Mouse (Mus musculus) bone marrow, adult 2 months (tissue): ENCODE results near the gene Inpp4b. TPM values are rescaled to one million over a fixed set of nuclear protein-coding genes. Genes with fewer than 3 reads are reported as not detected.

ENCODE experiments used
- H3K27ac ChIP-seq: fragments of 200-500 bp; 2 replicates; pipeline ENCODE4 v1.5.1; 2012; ENCODE audit warnings: low read depth, mild to moderate bottlenecking, control low read depth, inconsistent platforms, low read length; ENCODE audit not compliant: control insufficient read depth, poor library complexity, insufficient read depth
- H3K4me1 ChIP-seq: fragments of 200-500 bp; 2 replicates; pipeline ENCODE4 v1.6.1; 2011; ENCODE audit warnings: low read length; ENCODE audit not compliant: control insufficient read depth, insufficient read depth
- H3K4me3 ChIP-seq: fragments of 200-500 bp; replicated peaks from 2 replicates; pipeline ENCODE3; 2011; ENCODE audit warnings: mild to moderate bottlenecking, low read depth, low read length, control low read depth; ENCODE audit not compliant: control insufficient read depth
- CTCF ChIP-seq: fragments of 200-500 bp; IDR thresholded peaks from 2 replicates; pipeline ENCODE4 v1.5.1; 2011; ENCODE audit warnings: low read length, control low read depth; ENCODE audit not compliant: control insufficient read depth, insufficient read depth
- POLR2A ChIP-seq: fragments of 200-500 bp; IDR thresholded peaks from 2 replicates; pipeline ENCODE4 v1.6.1; 2011; ENCODE audit warnings: low read depth, mild to moderate bottlenecking, control low read depth, low read length, borderline replicate concordance; ENCODE audit not compliant: control insufficient read depth
- WGBS: fragments of 180-500 bp; shearing (Covaris S2); methylation state at CpG from one replicate; pipeline ENCODE4 v1.1.7; 2018; 5-methylcytosine and 5-hydroxymethylcytosine counted together
- polyA plus RNA-seq: library from polyadenylated mRNA; stranded (reverse); fragments of >200 nt; gene quantifications from 2 replicates; pipeline ENCODE4 v1.2.4, GENCODE M21; 2011; ENCODE audit warnings: low replicate concordance; ENCODE audit not compliant: missing spikeins, insufficient read depth, insufficient read length

Gene Inpp4b
- polyA plus RNA-seq, 1 experiment: 4.8 TPM

DNA sequence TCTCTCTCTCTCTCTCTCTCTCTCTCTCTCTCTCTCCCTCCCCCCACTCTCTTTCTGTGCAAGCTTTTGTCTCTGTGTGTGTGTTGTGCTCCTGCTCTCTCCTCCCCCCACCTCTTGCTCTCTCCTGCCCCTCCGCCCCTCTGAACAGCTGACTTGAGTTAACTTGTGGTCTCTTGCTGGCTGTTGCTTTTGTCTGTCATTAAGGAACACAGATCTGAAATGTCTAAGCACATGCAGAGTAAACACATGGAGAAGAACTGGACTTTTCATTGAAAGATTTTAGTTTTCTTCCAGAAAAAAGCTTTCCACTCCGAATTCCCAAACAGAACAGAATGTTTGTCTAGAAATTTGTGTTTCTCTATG lies 425.9 kb downstream of the Inpp4b start:
- no peak overlapping the region for H3K4me3 ChIP-seq

GRCm38 (mm10) chr8:81768731-81769445 lies 426.5 kb downstream of the Inpp4b start:
- whole genome bisulfite sequencing: 27% methylated on average over 2 of the region's 2 CpGs
- no peak for TF ChIP-seq POLR2A
- no peak for TF ChIP-seq CTCF
- no peaks in the 10 kb centered on the region for H3K4me1 ChIP-seq
- H3K27ac ChIP-seq: no peak overlapping the region
- no peak overlapping the region for H3K4me3 ChIP-seq

More for the DNA sequence above, 425.9 kb downstream of the Inpp4b start:
- Histone ChIP-seq H3K27ac (no peak overlapping the region), H3K4me1 (no peaks in the 10 kb centered on the region)
- no peak for TF ChIP-seq CTCF
- no peak for TF ChIP-seq POLR2A
- WGBS: 45% methylated on average over 2 of the region's 2 CpGs

DNA sequence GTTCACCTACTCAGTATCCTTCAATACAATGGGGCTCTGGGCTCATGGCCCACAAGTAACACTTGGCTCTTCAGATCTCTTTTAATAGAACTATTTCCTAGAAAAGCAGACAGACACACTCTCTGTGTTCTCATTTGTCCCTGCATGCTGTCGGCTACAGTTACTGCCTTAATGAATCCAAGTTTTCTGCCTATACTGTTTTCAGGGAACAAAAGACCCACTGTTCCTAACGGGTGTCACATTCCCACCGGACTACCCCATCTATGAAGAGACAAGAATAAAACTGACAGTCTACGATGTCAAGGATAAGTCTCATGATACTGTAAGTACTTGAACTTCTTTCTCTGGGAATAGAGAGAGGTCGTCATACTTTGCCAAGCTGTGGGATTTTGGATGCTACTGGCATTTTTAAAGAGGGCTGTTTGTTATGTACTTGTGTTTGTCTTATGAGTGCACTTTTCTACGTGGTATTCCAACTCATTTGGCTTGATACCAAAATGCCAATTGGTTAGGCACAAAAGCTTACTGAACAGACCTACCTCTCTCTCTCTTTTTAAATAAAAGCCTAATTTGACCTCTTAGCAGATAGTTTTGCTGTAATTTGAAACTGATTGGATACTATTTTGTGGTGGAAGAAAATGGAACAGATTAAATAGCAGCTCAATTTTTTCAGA lies 428.4 kb downstream of the Inpp4b start:
- TF ChIP-seq POLR2A: no peak
- no peak for TF ChIP-seq CTCF
- Histone ChIP-seq H3K4me3 (no peak overlapping the region), H3K27ac (no peak overlapping the region), H3K4me1 (no peaks in the 10 kb centered on the region)
- 79% methylated on average over 6 of the region's 6 CpGs for WGBS

DNA sequence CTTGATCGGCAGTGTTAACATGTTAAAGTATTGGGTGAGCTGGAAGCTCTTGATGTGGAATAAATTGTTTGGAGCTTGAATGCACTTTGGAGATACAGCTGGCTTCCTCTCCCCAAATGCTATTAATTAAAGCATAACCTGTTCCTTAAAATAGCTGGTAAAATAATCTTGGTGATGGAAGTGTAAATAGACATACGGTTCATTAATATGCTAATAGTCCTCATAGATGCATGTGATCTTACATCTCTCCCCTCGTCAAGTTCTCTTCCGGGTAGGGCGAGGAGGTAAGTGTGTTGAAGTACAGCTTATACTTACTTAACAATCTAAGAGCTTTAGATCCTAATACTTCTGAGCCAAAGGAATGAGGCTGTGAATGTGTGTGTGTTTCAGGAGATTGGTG lies 430.5 kb downstream of the Inpp4b start:
- no peak for TF ChIP-seq POLR2A
- no peak for TF ChIP-seq CTCF
- Histone ChIP-seq H3K4me3 (no peak overlapping the region), H3K4me1 (no peaks in the 10 kb centered on the region; the same call in 1 of the 2 replicates), H3K27ac (no peak overlapping the region)
- WGBS: 79% methylated on average over 5 of the region's 5 CpGs

GRCm38 (mm10) chr8:81773305-81773965 lies 431.1 kb downstream of the Inpp4b start:
- TF ChIP-seq CTCF (no peak), POLR2A (no peak)
- no peak overlapping the region for H3K27ac ChIP-seq
- no peaks in the 10 kb centered on the region; the same call in 1 of the 2 replicates for H3K4me1 ChIP-seq
- no peak overlapping the region for H3K4me3 ChIP-seq
- WGBS: 31% methylated on average over 9 of the region's 9 CpGs

GRCm38 (mm10) chr8:81774010-81774409 lies 431.7 kb downstream of the Inpp4b start:
- Histone ChIP-seq H3K27ac (no peak overlapping the region), H3K4me3 (no peak overlapping the region), H3K4me1 (no peaks in the 10 kb centered on the region; the same call in 1 of the 2 replicates)
- WGBS: 11% methylated on average over 4 of the region's 4 CpGs
- TF ChIP-seq POLR2A: no peak
- no peak for TF ChIP-seq CTCF

DNA sequence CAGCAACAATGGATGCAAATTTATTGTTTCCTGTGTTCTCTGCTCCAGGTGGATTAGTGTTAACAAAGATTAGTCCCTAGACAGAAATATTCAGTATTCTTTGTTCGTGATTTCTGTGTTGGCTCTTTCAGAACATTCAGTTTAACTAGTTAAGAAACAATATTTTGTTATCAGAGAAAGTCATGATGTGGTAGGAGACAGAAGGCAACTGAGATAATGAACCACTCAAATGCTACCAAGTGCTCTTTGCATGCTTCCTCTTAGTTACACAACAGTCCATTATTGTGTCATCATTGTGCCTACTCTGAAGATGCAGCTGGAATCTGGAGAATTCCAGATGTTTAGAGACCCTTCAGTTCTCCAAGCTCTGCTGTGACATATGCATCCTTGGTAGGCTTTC lies 432.1 kb downstream of the Inpp4b start:
- TF ChIP-seq CTCF: no peak
- no peak for TF ChIP-seq POLR2A
- 11% methylated on average over 1 of the region's 1 CpGs for WGBS
- H3K4me1 ChIP-seq: no peaks in the 10 kb centered on the region; the same call in 1 of the 2 replicates

More for the DNA sequence above, 432.1 kb downstream of the Inpp4b start:
- Histone ChIP-seq H3K4me3 (no peak overlapping the region), H3K27ac (no peak overlapping the region)
